Mouse (Mus musculus) forebrain, embryonic 12.5 days (tissue): ENCODE results near the gene Bex1. TPM values are rescaled to one million over a fixed set of nuclear protein-coding genes. Genes with fewer than 3 reads are reported as not detected.
"Not testable (repeated sequence)": the region's sequence is repeated elsewhere in the genome, so short reads cannot be mapped to it uniquely, and the experiment has no call there.

Source experiments
- ATAC-seq: fragments of 200-750 bp; cut with Nextera tagmentation; 2 replicates; pipeline ENCODE4 v1.8.0; 2017; ENCODE audit warnings: moderate TSS enrichment; ENCODE audit not compliant: low FRiP score
- H3K27ac ChIP-seq: fragments of 300-500 bp; sonication (generic); 2 replicates; pipeline ENCODE4 v1.5.1; 2016; ENCODE audit warnings: mild to moderate bottlenecking
- H3K27me3 ChIP-seq: fragments of 300-500 bp; sonication (generic); 2 replicates; pipeline ENCODE4 v1.6.1; 2016; ENCODE audit warnings: mild to moderate bottlenecking
- H3K36me3 ChIP-seq: fragments of 300-500 bp; sonication (generic); replicated peaks from 2 replicates; pipeline ENCODE4 v1.6.1; 2016; ENCODE audit warnings: mild to moderate bottlenecking
- H3K4me1 ChIP-seq: fragments of 300-500 bp; sonication (generic); 2 replicates; pipeline ENCODE4 v1.6.1; 2016
- H3K4me2 ChIP-seq: fragments of 300-500 bp; sonication (generic); 2 replicates; pipeline ENCODE4 v1.6.1; 2016; ENCODE audit warnings: mild to moderate bottlenecking, moderate library complexity
- H3K4me3 ChIP-seq: fragments of 300-500 bp; sonication (generic); replicated peaks from 2 replicates; pipeline ENCODE4 v1.5.1; 2016; ENCODE audit warnings: mild to moderate bottlenecking
- H3K9ac ChIP-seq: fragments of 300-500 bp; sonication (generic); 2 replicates; pipeline ENCODE4 v1.6.1; 2016; ENCODE audit warnings: mild to moderate bottlenecking
- H3K9me3 ChIP-seq: fragments of 300-500 bp; sonication (generic); 2 replicates; pipeline ENCODE4 v1.6.1; 2016
- WGBS: fragments of 180-500 bp; shearing (Covaris S2); methylation state at CpG from one replicate; pipeline ENCODE4 v1.1.7; 2016; 5-methylcytosine and 5-hydroxymethylcytosine counted together
- polyA plus RNA-seq: library from polyadenylated mRNA; unstranded; fragments of >200 nt; fragmentation: Nextera tagmentation; extraction: Ambion mirVana; gene quantifications from 2 replicates; pipeline ENCODE4 v1.2.1, GENCODE M21; 2016

The Bex1 gene
- polyA plus RNA-seq, result 131 and 138 TPM in 2 replicates

GRCm38 (mm10) chrX:136214729-136215677 lies at the start of gene Bex1, which contains the start of gene Tceal7:
Bex1 (minus strand) TSS chrX:136215513.
Tceal7 (plus strand) TSS chrX:136214779.
- H3K9me3 ChIP-seq, H3K36me3 ChIP-seq, H3K27ac ChIP-seq, H3K27me3 ChIP-seq, H3K4me1 ChIP-seq: not testable (repeated sequence)
- 35% methylated on average over 14 of the region's 67 CpGs for WGBS
- ATAC-seq, result peak; percentile 93
- peak within 1 kb of the TSS; percentile 44 for H3K4me3 ChIP-seq
- H3K4me2 ChIP-seq, result peak within 1 kb of the TSS; percentile 51
- peak within 1 kb of the TSS; percentile 40; the same call in 1 of the 2 replicates for H3K9ac ChIP-seq

DNA sequence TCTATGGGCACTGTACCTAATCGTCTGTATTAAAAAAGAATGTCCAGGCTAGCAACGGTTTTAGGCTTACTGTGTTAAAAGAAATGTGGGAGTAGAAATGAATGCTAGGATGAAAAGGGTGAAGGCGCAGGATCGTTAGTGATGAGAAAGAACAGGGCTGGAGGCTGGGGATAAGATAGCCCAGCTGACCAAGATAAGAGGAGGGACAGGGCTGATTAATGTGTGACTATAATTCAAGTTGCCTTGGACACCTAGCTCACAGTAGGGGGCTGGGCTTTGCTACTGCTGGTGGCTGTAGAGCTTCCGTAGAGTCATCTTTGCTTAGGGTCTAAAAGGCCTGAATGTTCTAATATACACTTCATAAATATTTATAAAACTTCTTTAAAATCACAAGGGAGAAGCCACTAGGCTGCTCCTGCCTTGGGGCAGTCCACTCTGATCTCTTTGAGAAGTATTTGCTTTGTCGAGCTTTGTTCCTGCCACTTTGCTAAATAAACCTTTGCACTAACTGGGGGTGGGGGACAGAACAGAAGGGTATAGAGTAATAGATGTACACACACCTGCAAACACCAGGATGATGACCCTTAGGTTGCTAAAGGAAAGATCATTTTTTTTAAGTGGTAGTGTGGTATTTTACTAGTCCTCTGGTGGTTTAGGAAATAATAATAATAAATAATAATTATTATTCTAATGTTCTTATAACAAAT lies 36.9 kb upstream of the Bex1 start:
- no peak overlapping the region for H3K27ac ChIP-seq
- no peak overlapping the region for H3K4me2 ChIP-seq
- no peaks in the 10 kb centered on the region for H3K9me3 ChIP-seq
- H3K4me1 ChIP-seq, result no peaks in the 10 kb centered on the region
- 50% methylated on average over 6 of the region's 6 CpGs for WGBS
- H3K4me3 ChIP-seq, result no peak overlapping the region
- ATAC-seq, result no peak
- H3K9ac ChIP-seq, result no peak overlapping the region
- H3K27me3 ChIP-seq, result no peaks in the 10 kb centered on the region
- H3K36me3 ChIP-seq, result peaks cover 8% of the 10 kb centered on the region

DNA sequence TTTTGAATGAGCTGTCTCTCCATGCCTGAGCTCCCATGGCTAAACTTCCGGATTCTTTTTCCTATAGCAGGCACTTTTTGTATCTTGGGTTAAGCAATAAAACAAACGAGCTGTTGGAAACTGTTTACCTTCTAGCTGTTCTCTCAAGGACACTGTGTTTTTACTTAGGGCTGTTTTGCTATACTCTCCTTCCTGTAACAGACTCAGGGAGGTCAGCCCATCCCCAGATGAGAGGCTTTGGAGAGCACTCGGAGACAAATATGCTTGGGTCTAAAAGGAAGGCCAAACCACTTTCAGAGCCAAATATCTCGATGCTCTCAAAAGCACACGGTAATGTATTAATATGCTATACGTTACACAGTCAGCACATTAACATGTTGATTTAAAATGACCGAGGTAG lies 34.4 kb upstream of the Bex1 start:
- ATAC-seq, result no peak
- Histone ChIP-seq H3K27me3 (no peaks in the 10 kb centered on the region), H3K4me1 (0 out of 2 replicates have a peak, but pooled peaks cover 2% of the 10 kb centered on the region), H3K4me2 (no peak overlapping the region), H3K4me3 (no peak overlapping the region), H3K9ac (no peak overlapping the region), H3K36me3 (peaks cover 8% of the 10 kb centered on the region), H3K27ac (no peak overlapping the region), H3K9me3 (no peaks in the 10 kb centered on the region)
- WGBS, result 89% methylated on average over 7 of the region's 7 CpGs

- WGBS, result 88% methylated on average over 6 of the region's 6 CpGs
- H3K4me1 ChIP-seq, result 0 out of 2 replicates have a peak, but pooled peaks cover 2% of the 10 kb centered on the region
- H3K36me3 ChIP-seq, result peaks cover 8% of the 10 kb centered on the region
- H3K9ac ChIP-seq, result no peak overlapping the region
- H3K4me3 ChIP-seq, result no peak overlapping the region
- H3K4me2 ChIP-seq, result no peak overlapping the region
- ATAC-seq, result no peak
- H3K9me3 ChIP-seq, result no peaks in the 10 kb centered on the region
- no peaks in the 10 kb centered on the region for H3K27me3 ChIP-seq
- no peak overlapping the region for H3K27ac ChIP-seq
Observed at GRCm38 (mm10) chrX:136248811-136249210, 33.5 kb upstream of the Bex1 start.

DNA sequence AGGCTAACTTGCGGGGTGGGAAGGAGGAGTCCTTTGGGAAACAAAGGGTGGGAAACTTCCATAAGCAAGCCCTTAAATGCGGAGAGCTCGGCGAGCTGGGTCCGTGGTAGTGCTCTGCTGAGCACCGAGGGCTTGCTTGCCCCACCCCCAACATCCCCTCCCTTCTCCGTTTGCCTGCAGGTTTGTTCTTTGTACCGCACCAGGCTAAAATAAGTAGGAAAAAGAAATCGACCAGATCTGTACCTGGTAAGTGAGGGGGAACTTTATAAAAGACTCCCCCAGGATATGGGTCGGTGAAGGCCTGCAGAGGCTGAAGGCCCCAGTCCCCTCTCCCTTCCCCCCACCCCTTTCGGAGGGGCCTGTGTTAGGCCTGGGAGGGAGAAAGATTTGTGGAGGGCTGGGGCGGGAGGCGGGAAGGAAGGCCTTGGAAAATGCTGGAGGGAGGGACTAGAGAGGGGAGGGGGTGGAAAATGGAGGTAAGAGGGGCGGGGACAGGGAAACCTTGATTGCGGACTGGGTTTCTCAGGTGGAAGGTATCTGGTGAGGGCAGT lies 30.3 kb upstream of the Bex1 start:
- Histone ChIP-seq H3K9me3 (no peaks in the 10 kb centered on the region), H3K36me3 (peaks cover 8% of the 10 kb centered on the region), H3K27ac (peak overlapping the region; percentile 70), H3K4me2 (peak overlapping the region; percentile 52), H3K4me1 (0 out of 2 replicates have a peak, but pooled peaks cover 2% of the 10 kb centered on the region), H3K9ac (peak overlapping the region; percentile 68), H3K27me3 (no peaks in the 10 kb centered on the region), H3K4me3 (peak overlapping the region; percentile 52)
- peak; percentile 78 for ATAC-seq
- 14% methylated on average over 15 of the region's 15 CpGs for WGBS

GRCm38 (mm10) chrX:136244574-136245229 lies 29.4 kb upstream of the Bex1 start, which contains the start of gene Tceal9:
Tceal9 (plus strand) TSS chrX:136245079.
- no peaks in the 10 kb centered on the region for H3K27me3 ChIP-seq
- peak within 1 kb of the TSS; percentile 52 for H3K4me3 ChIP-seq
- peak within 1 kb of the TSS; percentile 70 for H3K27ac ChIP-seq
- no peaks in the 10 kb centered on the region for H3K9me3 ChIP-seq
- WGBS, result 14% methylated on average over 20 of the region's 20 CpGs
- ATAC-seq, result peak; percentile 95
- H3K4me1 ChIP-seq, result 0 out of 2 replicates have a peak, but pooled peaks cover 2% of the 10 kb centered on the region
- peaks cover 8% of the 10 kb centered on the region for H3K36me3 ChIP-seq
- peak within 1 kb of the TSS; percentile 68 for H3K9ac ChIP-seq
- peak within 1 kb of the TSS; percentile 52 for H3K4me2 ChIP-seq

DNA sequence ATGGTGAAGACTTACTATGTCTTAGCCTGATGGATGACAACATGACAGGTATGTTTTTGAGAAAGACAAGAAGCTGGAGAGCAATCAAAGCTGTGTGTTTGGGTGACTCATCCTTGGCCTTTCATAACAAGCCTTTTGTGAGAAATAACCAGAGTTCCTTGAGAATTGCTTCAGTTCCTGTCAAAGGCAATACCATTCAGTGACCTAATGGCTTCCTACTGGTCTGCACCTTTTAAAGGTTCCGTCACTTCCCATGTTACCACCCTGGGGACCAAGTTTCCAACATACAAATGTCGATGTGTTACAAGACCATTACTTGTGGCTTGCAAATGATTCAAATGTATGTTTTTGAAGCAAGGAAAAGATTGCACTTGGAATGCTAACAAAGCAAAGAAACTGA lies 27.9 kb upstream of the Bex1 start:
- Histone ChIP-seq H3K4me2 (no peak overlapping the region), H3K9ac (no peak overlapping the region), H3K9me3 (no peaks in the 10 kb centered on the region), H3K27ac (no peak overlapping the region), H3K27me3 (no peaks in the 10 kb centered on the region), H3K36me3 (peaks cover 8% of the 10 kb centered on the region), H3K4me1 (0 out of 2 replicates have a peak, but pooled peaks cover 2% of the 10 kb centered on the region), H3K4me3 (no peak overlapping the region)
- no peak for ATAC-seq
- WGBS, result 92% methylated on average over 2 of the region's 2 CpGs

- Histone ChIP-seq H3K4me2 (no peak overlapping the region), H3K36me3 (no peaks in the 10 kb centered on the region), H3K27ac (no peak overlapping the region), H3K4me1 (no peaks in the 10 kb centered on the region), H3K4me3 (no peak overlapping the region), H3K27me3 (no peaks in the 10 kb centered on the region), H3K9ac (no peak overlapping the region), H3K9me3 (no peaks in the 10 kb centered on the region)
- WGBS, result 60% methylated on average over 3 of the region's 3 CpGs
- ATAC-seq, result no peak
Observed at GRCm38 (mm10) chrX:136238118-136238517, 22.8 kb upstream of the Bex1 start.

DNA sequence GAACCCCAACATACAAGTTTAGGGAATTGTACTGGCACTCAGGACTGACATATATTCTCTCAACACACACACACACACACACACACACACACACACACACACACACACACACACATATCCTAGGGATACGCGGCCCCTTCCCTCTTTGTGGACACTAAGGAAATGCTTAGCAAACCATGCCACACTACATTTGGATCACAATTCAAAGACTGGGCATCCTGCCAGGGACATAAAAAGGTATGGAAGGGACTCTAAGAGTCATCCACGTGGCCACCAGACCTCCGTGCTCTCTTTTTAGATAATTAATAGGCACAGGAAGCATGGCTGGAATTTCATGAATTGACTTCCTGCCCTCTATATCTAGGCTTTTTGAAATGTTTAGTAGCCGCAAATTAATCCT lies 12.5 kb upstream of the Bex1 start:
- Histone ChIP-seq H3K4me3 (no peak overlapping the region), H3K9ac (no peak overlapping the region), H3K4me2 (no peak overlapping the region), H3K9me3 (no peaks in the 10 kb centered on the region), H3K4me1 (no peaks in the 10 kb centered on the region), H3K36me3 (no peaks in the 10 kb centered on the region), H3K27ac (no peak overlapping the region), H3K27me3 (peaks cover 4% of the 10 kb centered on the region; the same call in 1 of the 2 replicates)
- ATAC-seq, result no peak
- WGBS, result 87% methylated on average over 5 of the region's 5 CpGs

DNA sequence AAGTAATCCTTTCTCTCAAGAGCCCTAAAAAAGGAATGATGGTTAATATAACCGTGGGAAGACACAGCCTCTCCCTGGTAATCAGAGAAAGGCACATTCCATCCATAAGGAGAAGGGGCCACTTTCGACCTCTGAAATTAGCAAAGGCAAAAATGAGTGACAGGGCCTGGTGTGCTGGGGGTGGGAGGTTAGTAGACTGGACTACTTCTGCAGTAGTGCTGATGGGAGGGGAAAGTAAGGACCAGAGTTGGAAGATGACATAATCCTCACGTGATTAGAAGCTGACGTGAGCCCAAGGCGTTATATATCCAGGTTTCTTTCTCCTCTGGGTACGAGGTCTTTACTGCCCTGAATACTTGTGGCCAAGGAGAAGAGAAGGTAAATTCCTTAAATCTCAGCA lies 8.4 kb upstream of the Bex1 start:
- Histone ChIP-seq H3K4me3 (no peak overlapping the region), H3K27me3 (0 out of 2 replicates have a peak, but pooled peaks cover 4% of the 10 kb centered on the region), H3K36me3 (no peaks in the 10 kb centered on the region), H3K4me2 (no peak overlapping the region), H3K9me3 (no peaks in the 10 kb centered on the region), H3K4me1 (no peaks in the 10 kb centered on the region), H3K9ac (no peak overlapping the region), H3K27ac (no peak overlapping the region)
- no peak for ATAC-seq
- 72% methylated on average over 6 of the region's 6 CpGs for WGBS

DNA sequence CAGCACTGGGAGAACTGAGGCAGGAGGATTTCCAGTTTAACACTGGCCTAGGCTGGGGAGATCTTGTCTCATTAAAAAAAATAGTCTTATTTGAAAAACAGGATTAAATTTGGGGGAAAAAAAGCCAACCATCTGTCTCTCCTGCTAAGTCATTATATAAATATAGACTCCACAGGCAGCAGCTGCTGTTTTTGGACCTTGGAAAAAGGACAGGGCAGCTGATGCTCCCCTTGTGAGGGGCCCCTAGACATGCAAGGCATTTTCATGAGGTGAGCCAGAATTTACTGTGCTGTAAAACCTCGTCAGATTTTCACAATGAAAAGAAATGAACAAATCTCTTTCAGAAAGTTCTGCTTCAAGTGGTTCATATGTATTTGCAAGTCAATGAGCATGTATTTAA lies 990 bp upstream of the Bex1 start:
- H3K9me3 ChIP-seq, result no peaks in the 10 kb centered on the region
- H3K4me1 ChIP-seq, result no peaks in the 10 kb centered on the region
- H3K4me3 ChIP-seq, result no peak overlapping the region
- 68% methylated on average over 1 of the region's 1 CpGs for WGBS
- H3K9ac ChIP-seq, result no peak overlapping the region
- H3K36me3 ChIP-seq, result no peaks in the 10 kb centered on the region
- H3K4me2 ChIP-seq, result no peak overlapping the region
- no peak overlapping the region for H3K27ac ChIP-seq
- no peak for ATAC-seq
- H3K27me3 ChIP-seq, result no peaks in the 10 kb centered on the region

DNA sequence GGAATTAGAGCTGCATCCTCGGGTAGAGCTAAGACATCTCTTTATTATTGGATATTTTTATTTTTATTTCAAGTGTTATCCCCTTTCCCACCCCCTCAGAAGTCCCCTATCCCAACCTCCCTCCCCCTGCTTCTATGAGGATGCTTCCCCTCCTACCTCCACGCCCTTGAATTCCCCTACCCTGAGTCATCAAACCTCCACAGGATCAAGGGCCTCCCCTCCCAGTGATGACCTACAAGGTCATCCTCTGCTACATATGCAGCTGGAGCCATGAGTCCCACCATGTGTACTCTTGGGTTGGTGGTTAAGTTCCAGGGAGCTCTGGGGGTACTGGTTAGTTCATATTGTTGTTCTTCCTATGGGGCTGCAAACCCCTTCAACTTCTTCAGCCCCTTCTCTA lies 1.9 kb downstream of the Bex1 start:
- ATAC-seq, result no peak

More for the DNA sequence above, 1.9 kb downstream of the Bex1 start:
- Histone ChIP-seq H3K4me2 (no peak overlapping the region), H3K36me3 (no peaks in the 10 kb centered on the region), H3K4me1 (no peaks in the 10 kb centered on the region), H3K4me3 (no peak overlapping the region), H3K27ac (no peak overlapping the region), H3K9me3 (no peaks in the 10 kb centered on the region), H3K27me3 (no peaks in the 10 kb centered on the region), H3K9ac (no peak overlapping the region)
- 68% methylated on average over 2 of the region's 2 CpGs for WGBS
